Mouse (Mus musculus) left cerebral cortex, adult 11 months (tissue): Measurements from ENCODE around the gene Exd1.
"Not testable (repeated sequence)": the region's sequence is repeated elsewhere in the genome, so short reads cannot be mapped to it uniquely, and the experiment has no call there.

ENCODE experiments used
- DNase-seq: peaks from one replicate; pipeline ENCODE4 v3.0.0; 2022; ENCODE audit warnings: low spot score

The Exd1 gene

DNA sequence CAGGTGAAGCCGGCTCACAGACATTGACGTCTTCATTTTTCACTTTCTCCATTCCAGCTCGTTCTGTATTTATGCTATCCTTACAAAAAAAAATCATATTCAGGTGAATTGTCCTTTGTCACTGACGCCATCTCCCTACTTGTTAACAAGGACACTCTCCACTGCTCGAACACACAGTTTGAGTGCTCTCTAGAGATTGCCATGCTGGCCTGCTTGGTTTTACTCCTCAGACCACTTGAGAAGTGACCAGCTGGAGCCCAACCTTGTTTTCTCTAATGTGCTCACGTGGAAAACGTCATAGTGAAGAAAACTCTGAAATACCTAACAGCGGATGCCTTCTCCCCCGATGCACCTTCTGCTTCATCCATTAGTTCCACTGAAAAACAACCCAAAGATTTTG, 8.6 kb downstream of the Exd1 start:
- DNase-seq = no peak

- DNase-seq = no peak
These were observed 22.0 kb downstream of the Exd1 start for GRCm38 (mm10) chr2:119525422-119525821.

- no peak for DNase-seq
These were observed 23.6 kb downstream of the Exd1 start for GRCm38 (mm10) chr2:119523836-119524235.

- peak; percentile 7 for DNase-seq
These were observed 26.9 kb downstream of the Exd1 start for GRCm38 (mm10) chr2:119520550-119520949.

DNA sequence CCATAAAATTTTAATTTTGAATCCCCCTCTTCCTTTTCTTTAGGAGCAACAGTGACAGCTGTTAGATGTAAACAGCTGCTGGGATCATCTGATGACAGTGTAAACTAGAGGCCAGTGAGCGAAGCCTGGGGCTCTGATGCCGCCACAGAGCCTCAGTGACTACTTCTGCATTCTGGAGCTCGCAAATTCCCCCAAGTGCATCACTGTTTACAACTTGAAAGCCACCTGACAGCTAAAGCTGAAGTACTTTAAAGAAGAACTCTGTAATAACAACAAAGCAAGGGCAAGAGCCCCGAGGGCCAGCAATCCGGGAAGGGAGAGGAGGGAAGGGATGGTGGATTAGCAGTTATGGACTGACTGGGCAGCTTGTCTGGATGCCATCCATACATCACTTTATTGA, 30.6 kb downstream of the Exd1 start:
- no peak for DNase-seq

DNA sequence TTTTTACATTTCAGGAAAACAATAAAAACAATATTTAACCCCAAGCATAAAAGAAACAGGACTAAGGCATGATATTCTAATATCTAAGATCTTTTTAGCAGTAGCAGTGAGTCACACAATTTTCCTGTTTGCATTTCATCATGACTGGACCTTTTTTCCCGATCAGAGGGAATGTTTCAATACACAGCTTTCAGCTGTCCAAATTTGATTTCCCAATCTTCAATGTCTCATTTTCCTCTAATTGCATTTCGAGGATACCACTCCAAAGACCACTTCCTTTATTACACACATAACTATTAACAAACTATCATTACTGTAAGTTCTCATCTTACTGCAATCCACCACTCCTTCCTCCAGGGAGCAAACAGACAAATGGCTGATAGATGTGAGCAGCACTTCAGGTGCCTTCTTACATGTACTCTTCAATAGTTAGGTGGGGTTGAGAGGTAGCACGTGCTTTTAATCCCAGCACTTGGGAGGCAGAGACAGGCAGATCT, 33.4 kb downstream of the Exd1 start:
- no peak for DNase-seq

- DNase-seq = no peak
These were observed 35.1 kb downstream of the Exd1 start for GRCm38 (mm10) chr2:119512292-119512691.

- no peak for DNase-seq
These were observed 36.6 kb downstream of the Exd1 start for GRCm38 (mm10) chr2:119510856-119511255.

- DNase-seq = not testable (repeated sequence)
These were observed 38.9 kb downstream of the Exd1 start for GRCm38 (mm10) chr2:119508518-119508917.

- no peak for DNase-seq
These were observed 40.3 kb downstream of the Exd1 start for GRCm38 (mm10) chr2:119507108-119507507.

DNA sequence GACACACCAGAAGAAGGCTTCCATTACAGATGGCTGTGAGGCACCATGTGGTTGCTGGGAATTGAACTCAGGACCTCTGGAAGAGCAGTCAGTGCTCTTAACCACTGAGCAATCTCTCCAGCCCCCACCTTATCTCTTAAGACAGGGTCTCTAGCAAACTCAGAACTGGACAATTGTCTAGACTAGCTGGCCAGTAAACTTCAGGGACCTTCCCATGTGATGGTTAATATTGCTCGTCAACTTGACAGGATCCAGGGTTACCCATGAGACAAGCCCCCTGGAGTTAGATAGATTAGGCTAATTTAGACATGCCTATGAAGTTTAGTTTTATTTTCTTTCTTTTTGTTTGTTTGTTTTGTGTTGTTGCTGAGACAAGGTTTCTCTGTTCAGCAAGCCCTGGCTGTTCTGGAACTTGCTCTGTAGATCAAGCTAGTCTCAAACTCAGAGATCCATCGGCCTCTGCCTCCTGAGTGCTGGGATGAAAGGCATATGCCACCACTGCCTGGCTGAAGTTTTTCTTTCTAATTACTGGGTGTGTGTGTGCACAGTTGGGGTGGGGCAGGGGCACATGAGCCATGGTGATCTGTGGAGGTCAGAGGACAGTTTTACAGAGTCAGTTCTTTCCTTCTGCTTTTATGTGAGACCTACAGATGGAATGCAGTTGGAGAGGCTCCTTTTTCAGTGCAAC, 46.3 kb downstream of the Exd1 start:
- DNase-seq = no peak

DNA sequence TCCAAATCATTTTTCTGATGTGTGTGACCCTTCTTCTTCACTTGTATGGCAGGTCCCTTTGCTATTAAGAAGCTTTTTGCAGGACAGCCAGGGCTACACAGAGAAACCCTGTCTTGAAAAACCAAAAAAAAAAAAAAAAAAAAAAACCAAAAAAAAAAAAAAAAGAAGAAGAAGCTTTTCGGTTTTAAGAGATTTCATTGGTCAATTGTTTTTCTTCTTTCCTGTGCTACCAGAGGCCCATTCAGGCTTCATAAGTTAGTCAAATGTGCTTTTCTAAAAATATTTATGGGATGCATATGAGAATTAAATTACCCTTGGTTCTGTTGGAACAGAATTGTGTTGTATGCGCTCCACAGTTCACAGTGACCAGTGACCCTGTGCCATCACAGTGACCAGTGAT, 48.6 kb downstream of the Exd1 start:
- no peak for DNase-seq

- no peak for DNase-seq
These were observed 51.3 kb downstream of the Exd1 start for GRCm38 (mm10) chr2:119496082-119496481.

- DNase-seq = no peak
These were observed 55.5 kb downstream of the Exd1 start for GRCm38 (mm10) chr2:119491953-119492352.

DNA sequence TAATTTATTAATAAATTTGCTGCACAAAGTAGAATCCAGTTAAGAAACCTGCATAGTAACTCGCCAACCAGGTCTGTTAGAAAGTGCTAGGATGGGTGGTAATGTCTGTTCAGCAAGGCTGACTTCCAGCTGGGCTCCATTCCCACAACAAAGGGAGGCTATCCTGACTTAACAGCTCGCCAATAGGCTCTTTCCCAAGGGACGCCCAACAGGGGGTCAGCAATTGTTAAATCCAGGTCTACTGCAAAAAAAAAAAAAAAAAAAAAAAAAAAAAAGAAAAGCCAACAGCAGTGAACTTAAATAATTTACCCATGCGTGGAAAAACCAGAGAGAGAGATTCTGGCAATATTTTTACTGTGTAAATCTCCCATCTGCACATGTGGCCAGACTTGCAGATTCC, 60.9 kb downstream of the Exd1 start:
- no peak for DNase-seq

GRCm38 (mm10) chr2:119482307-119482706, 65.1 kb downstream of the Exd1 start:
- DNase-seq = no peak

- no peak for DNase-seq
These were observed 69.1 kb downstream of the Exd1 start for GRCm38 (mm10) chr2:119478397-119478749.

DNA sequence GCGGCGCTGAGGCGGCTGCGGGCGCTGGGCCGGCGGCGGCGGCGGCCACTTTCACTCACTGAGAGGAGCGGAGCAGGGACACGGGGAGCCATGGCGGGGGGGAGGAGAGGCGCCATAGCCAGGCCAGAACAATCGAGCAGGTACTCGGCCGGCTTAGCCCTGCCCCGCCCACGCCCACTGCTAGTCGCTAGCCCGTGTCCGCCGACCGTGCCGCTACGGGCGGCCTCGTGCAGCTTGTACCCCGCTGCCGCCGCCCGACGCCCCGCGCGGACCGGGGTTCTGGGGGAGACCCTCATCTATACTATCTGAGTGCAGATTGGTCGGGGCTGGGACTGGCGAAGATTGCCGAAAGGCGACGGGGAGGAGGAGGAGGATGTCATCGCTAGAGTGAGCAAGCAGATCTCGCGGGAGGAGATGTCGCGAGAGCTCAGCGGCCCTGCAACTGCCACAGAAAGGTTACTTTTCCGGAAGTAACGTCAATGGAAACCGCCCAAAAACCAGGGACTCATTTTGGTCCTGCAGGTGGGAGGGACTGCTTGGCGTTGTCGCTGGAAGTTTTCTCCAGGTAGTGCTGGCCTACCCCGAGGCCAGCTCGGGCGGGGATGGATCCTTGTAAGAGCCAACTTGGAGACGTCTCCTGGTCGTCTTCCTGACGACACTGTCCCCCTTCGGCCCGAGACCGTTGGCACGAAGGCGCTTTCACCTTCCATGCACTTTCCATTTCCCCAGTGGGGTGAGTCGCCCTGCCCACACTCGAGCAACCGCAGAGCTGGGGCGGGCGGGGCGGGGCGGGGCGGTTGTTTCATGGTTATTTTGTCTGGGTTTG, 69.6 kb downstream of the Exd1 start, which contains the start of gene Ino80:
Gene Ino80, minus strand, starts transcription at position 117 of the 826 bp plus-strand sequence.
- peak; percentile 98 for DNase-seq

- DNase-seq = peak; percentile 48
These were observed 70.6 kb downstream of the Exd1 start for GRCm38 (mm10) chr2:119476621-119477391.

DNA sequence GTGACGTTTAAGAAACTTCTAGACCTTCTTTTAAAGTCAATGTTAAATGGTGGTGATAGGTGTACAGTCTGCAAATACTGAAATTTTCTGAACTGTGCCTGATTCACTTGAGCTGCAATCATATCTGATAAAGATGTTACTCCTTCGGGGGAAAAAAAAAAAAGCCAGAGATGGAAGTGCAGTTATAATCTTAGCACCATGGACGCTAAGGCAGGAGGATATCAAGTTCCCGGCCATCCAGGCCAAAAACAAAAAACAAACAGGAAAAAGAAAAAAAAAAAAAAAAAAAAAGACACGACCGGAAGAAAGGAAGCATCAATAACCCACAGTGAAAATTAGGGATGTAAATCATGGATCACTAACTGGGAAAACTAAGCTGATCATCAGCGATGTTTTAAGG, 71.3 kb downstream of the Exd1 start:
- DNase-seq = no peak
